Comparison of ENCODE assay signal across 9 mouse cellular contexts in genomic region chr9:113719063-113719462, GRCm38 (mm10). TPM values are rescaled to one million over a fixed set of nuclear protein-coding genes. Genes with fewer than 3 reads are reported as not detected.
DNase-seq lines count a peak whose midpoint lies in the region; ATAC-seq lines count a peak whose summit lies in the region.
"Had no signal": no experiment of that assay in that cellular context is flagged by ENCODE, and none has a peak within 500 bp of the region (broad histone marks: within the 10 kb centered on the region; RNA-seq: fewer than 3 reads in every experiment).

No protein-coding gene starts in this region.

- H3K4me1 ChIP-seq in hindbrain, embryonic 16.5 days (ENCODE audit: control insufficient read depth, insufficient read depth, low read depth, low read length), result no peaks in the 10 kb centered on the region
- H3K4me1 ChIP-seq: midbrain, embryonic 12.5 days had no signal

- no peak overlapping the region for H3K9ac ChIP-seq in hindbrain, embryonic 16.5 days (ENCODE audit: low read depth, low read length)
- H3K9ac ChIP-seq: midbrain, embryonic 12.5 days had no signal

- WGBS in hindbrain, embryonic 16.5 days, result 38% methylated on average over 5 of the region's 5 CpGs

- DNase-seq in CD4-positive, CD25-positive, alpha-beta regulatory T cell, adult 2 months (ENCODE audit: low read depth, low spot score), result peak; percentile 54
- peak; percentile 37 to 39 for DNase-seq in left cerebral cortex, adult 18-20 months (ENCODE audit: low spot score in 2 of 2)
- no peak for DNase-seq in left cerebral cortex, postnatal 36 days (ENCODE audit: low spot score in 2 of 2)
- peak; percentile 50 to 61 for DNase-seq in adrenal gland, postnatal 36 days
- DNase-seq in lung, postnatal 4 days, result peak; percentile 41 to 50
- DNase-seq in spleen, postnatal 14 days (ENCODE audit: low spot score in 2 of 2), result no peak

- no peak for ATAC-seq in CD4-positive, CD25-positive, alpha-beta regulatory T cell, adult 4 months
- ATAC-seq in hindbrain, embryonic 16.5 days, result peak; percentile 69; the same call in 1 of the 2 replicates

- intact Hi-C loops in left cerebral cortex, postnatal 36 days (cut with DNase I), result no loop called here

- H3K4me3 ChIP-seq in hindbrain, embryonic 16.5 days (ENCODE audit: low read length), result no peak overlapping the region
- H3K4me3 ChIP-seq: midbrain, embryonic 12.5 days had no signal

- H3K9me3 ChIP-seq in hindbrain, embryonic 16.5 days (ENCODE audit: control insufficient read depth, low read length), result no peaks in the 10 kb centered on the region
- H3K9me3 ChIP-seq: midbrain, embryonic 12.5 days had no signal

- H3K36me3 ChIP-seq in hindbrain, embryonic 16.5 days (ENCODE audit: control insufficient read depth, insufficient read depth, low read length), result no peaks in the 10 kb centered on the region
- H3K36me3 ChIP-seq: midbrain, embryonic 12.5 days had no signal

- no peak overlapping the region for H3K4me2 ChIP-seq in hindbrain, embryonic 16.5 days (ENCODE audit: low read length)
- H3K4me2 ChIP-seq: midbrain, embryonic 12.5 days had no signal

- no peak overlapping the region for H3K27ac ChIP-seq in hindbrain, embryonic 16.5 days (ENCODE audit: low read depth, low read length)
- H3K27ac ChIP-seq: midbrain, embryonic 12.5 days had no signal

- no peaks in the 10 kb centered on the region for H3K27me3 ChIP-seq in hindbrain, embryonic 16.5 days (replicated peaks; ENCODE audit: control insufficient read depth, insufficient read depth, low read length)
- H3K27me3 ChIP-seq: midbrain, embryonic 12.5 days had no signal

RNA-seq across cellular contexts. Expression of gene Pdcd6ip, which starts 11.0 kb away (rescaled TPM):
- polyA plus RNA-seq in CD4-positive, CD25-positive, alpha-beta regulatory T cell, adult 4 months (2017; shearing (Covaris generic)), result 10 to 100 TPM; 36.9 to 40.3 TPM
- total RNA-seq in left cerebral cortex, adult 18-20 months (2021), result 10 to 100 TPM; 66.4 to 68.1 TPM
- total RNA-seq in left cerebral cortex, postnatal 36 days (2021), result 10 to 100 TPM; 56.3 to 76.6 TPM
- total RNA-seq in adrenal gland, postnatal 36 days (2021), result 100 to 1,000 TPM; 185 to 190 TPM
- polyA plus RNA-seq in hindbrain, embryonic 16.5 days (2015; fragmentation: Nextera tagmentation; extraction: Ambion mirVana), result 35.4 and 39.9 TPM in 2 replicates

RNA-seq across cellular contexts. Expression of gene Clasp2, which starts 22.2 kb away (rescaled TPM):
- 10 to 100 TPM in 1 of 2 experiments, 1 to 10 TPM in 1; 6.8 to 10.5 TPM for polyA plus RNA-seq in CD4-positive, CD25-positive, alpha-beta regulatory T cell, adult 4 months (2017; shearing (Covaris generic))
- 100 to 1,000 TPM; 199 to 200 TPM for total RNA-seq in left cerebral cortex, adult 18-20 months (2021)
- total RNA-seq in left cerebral cortex, postnatal 36 days (2021), result 100 to 1,000 TPM; 226 to 229 TPM
- total RNA-seq in adrenal gland, postnatal 36 days (2021), result 100 to 1,000 TPM; 134 to 261 TPM
- 115 and 122 TPM in 2 replicates for polyA plus RNA-seq in hindbrain, embryonic 16.5 days (2015; fragmentation: Nextera tagmentation; extraction: Ambion mirVana)

Comparison
In these comparisons a context has a peak if more than half of its experiments do, and no peak if none do; other contexts are left out.
1. DNase-seq: peak in CD4-positive, CD25-positive, alpha-beta regulatory T cell, adult 2 months (single experiment), left cerebral cortex, adult 18-20 months (2 of 2), adrenal gland, postnatal 36 days (2 of 2) and lung, postnatal 4 days (2 of 2); none in left cerebral cortex, postnatal 36 days (0 of 2) and spleen, postnatal 14 days (0 of 2).